23 mouse cellular contexts compared by ENCODE assay signal in genomic region chr1:162144992-162145391, GRCm38 (mm10).
DNase-seq lines count a peak whose midpoint lies in the region; ATAC-seq and TF ChIP-seq lines count a peak whose summit lies in the region.
"Had no signal": no experiment of that assay in that cellular context is flagged by ENCODE, and none has a peak within 500 bp of the region (broad histone marks: within the 10 kb centered on the region; RNA-seq: fewer than 3 reads in every experiment).

No protein-coding gene starts in this region.

- H3K27me3 ChIP-seq in hindbrain, embryonic 15.5 days: no peaks in the 10 kb centered on the region
- no peaks in the 10 kb centered on the region for H3K27me3 ChIP-seq in hindbrain, embryonic 12.5 days
- no peaks in the 10 kb centered on the region for H3K27me3 ChIP-seq in stomach, embryonic 14.5 days (ENCODE audit: control insufficient read depth, insufficient read depth, low read length)
- H3K27me3 ChIP-seq in stomach, postnatal 0 days (ENCODE audit: control insufficient read depth, insufficient read depth, low read length): no peaks in the 10 kb centered on the region
- H3K27me3 ChIP-seq in limb, embryonic 14.5 days (ENCODE audit: control insufficient read depth, insufficient read depth, low read length): no peaks in the 10 kb centered on the region
- H3K27me3 ChIP-seq in liver, postnatal 0 days (ENCODE audit: insufficient read depth, low read length): no peaks in the 10 kb centered on the region
- H3K27me3 ChIP-seq: liver, embryonic 12.5 days had no signal

- TF ChIP-seq CTCF in stomach, postnatal 0 days (IDR thresholded peaks at IDR 0.05; ENCODE audit: low read depth): no peak
- no peak for TF ChIP-seq CTCF in liver, postnatal 0 days (IDR thresholded peaks at IDR 0.05; ENCODE audit: low read depth)

- WGBS in hindbrain, embryonic 15.5 days: no CpG with 5 or more reads among the region's 1 CpGs
- WGBS in hindbrain, embryonic 12.5 days: 56% methylated on average over 1 of the region's 1 CpGs
- 56% methylated on average over 1 of the region's 1 CpGs for WGBS in stomach, embryonic 14.5 days
- WGBS in stomach, postnatal 0 days: no CpG with 5 or more reads among the region's 1 CpGs
- 43% methylated on average over 1 of the region's 1 CpGs for WGBS in limb, embryonic 14.5 days
- WGBS in liver, postnatal 0 days (ENCODE audit: insufficient replicate concordance): no CpG with 5 or more reads among the region's 1 CpGs

- H3K9me3 ChIP-seq in hindbrain, embryonic 15.5 days: no peaks in the 10 kb centered on the region
- H3K9me3 ChIP-seq in hindbrain, embryonic 12.5 days (replicated peaks): no peaks in the 10 kb centered on the region
- no peaks in the 10 kb centered on the region for H3K9me3 ChIP-seq in stomach, embryonic 14.5 days (ENCODE audit: control insufficient read depth, low read depth, low read length)
- no peaks in the 10 kb centered on the region for H3K9me3 ChIP-seq in stomach, postnatal 0 days (ENCODE audit: control insufficient read depth, low read length)
- no peaks in the 10 kb centered on the region for H3K9me3 ChIP-seq in limb, embryonic 14.5 days (ENCODE audit: control insufficient read depth, low read length)
- H3K9me3 ChIP-seq in liver, postnatal 0 days (ENCODE audit: low read length): no peaks in the 10 kb centered on the region
- H3K9me3 ChIP-seq: G1E; hindbrain, embryonic 10.5 days; liver, embryonic 12.5 days had no signal

- ATAC-seq in hindbrain, embryonic 15.5 days (ENCODE audit: low FRiP score, low read depth): 0 out of 2 replicates have a peak, but pooled peaks have one; percentile 15
- no peak for ATAC-seq in hindbrain, embryonic 12.5 days (ENCODE audit: low FRiP score)
- ATAC-seq in stomach, embryonic 14.5 days (ENCODE audit: insufficient number of reproducible peaks, insufficient read depth, low FRiP score, low read depth): no peak
- ATAC-seq in stomach, postnatal 0 days (ENCODE audit: low FRiP score, low TSS enrichment): no peak
- ATAC-seq in limb, embryonic 14.5 days (ENCODE audit: low FRiP score, low read depth): no peak
- no peak for ATAC-seq in activated CD4-positive, CD25-positive, alpha-beta regulatory T cell, adult 4 months
- ATAC-seq in liver, postnatal 0 days: no peak
- ATAC-seq: forebrain, embryonic 16.5 days; liver, embryonic 12.5 days; lung, postnatal 0 days had no signal

- no peak for DNase-seq in stomach, postnatal 0 days (ENCODE audit: low spot score)
- DNase-seq in limb, embryonic 14.5 days (ENCODE audit: low spot score): no peak
- DNase-seq in liver, postnatal 0 days: no peak
- DNase-seq: adrenal gland, postnatal 25 days; cerebellum, adult 11-12 months; cerebellum, postnatal 25 days; gastrocnemius, postnatal 25 days; heart, adult 2 months; kidney, adult 11 months; kidney, postnatal 10 days; layer of hippocampus, postnatal 36 days; retina, postnatal 1 day; thymus, postnatal 25 days had no signal

- H3K9ac ChIP-seq in hindbrain, embryonic 15.5 days: no peak overlapping the region
- H3K9ac ChIP-seq in hindbrain, embryonic 12.5 days: no peak overlapping the region
- no peak overlapping the region for H3K9ac ChIP-seq in stomach, embryonic 14.5 days (replicated peaks; ENCODE audit: low read depth, low read length)
- no peak overlapping the region for H3K9ac ChIP-seq in stomach, postnatal 0 days (ENCODE audit: low read length)
- H3K9ac ChIP-seq in limb, embryonic 14.5 days (ENCODE audit: low read depth, low read length, severe bottlenecking): no peak overlapping the region
- H3K9ac ChIP-seq in liver, postnatal 0 days (replicated peaks): no peak overlapping the region
- H3K9ac ChIP-seq: liver, embryonic 12.5 days had no signal

- H3K4me3 ChIP-seq in hindbrain, embryonic 15.5 days: no peak overlapping the region
- no peak overlapping the region for H3K4me3 ChIP-seq in hindbrain, embryonic 12.5 days
- H3K4me3 ChIP-seq in stomach, embryonic 14.5 days (ENCODE audit: low read depth, low read length): no peak overlapping the region
- no peak overlapping the region for H3K4me3 ChIP-seq in stomach, postnatal 0 days (ENCODE audit: low read depth, low read length)
- no peak overlapping the region for H3K4me3 ChIP-seq in limb, embryonic 14.5 days (replicated peaks; ENCODE audit: low read length)
- no peak overlapping the region for H3K4me3 ChIP-seq in liver, postnatal 0 days (ENCODE audit: low read depth, low read length)
- H3K4me3 ChIP-seq: heart, adult 2 months; hindbrain, embryonic 10.5 days; layer of hippocampus, adult 2 months; liver, embryonic 12.5 days had no signal

- no peak overlapping the region for H3K27ac ChIP-seq in hindbrain, embryonic 15.5 days (replicated peaks)
- no peak overlapping the region for H3K27ac ChIP-seq in hindbrain, embryonic 12.5 days
- peak overlapping the region; percentile 93 for H3K27ac ChIP-seq in stomach, embryonic 14.5 days (ENCODE audit: low read length)
- no peak overlapping the region for H3K27ac ChIP-seq in stomach, postnatal 0 days (replicated peaks)
- H3K27ac ChIP-seq in limb, embryonic 14.5 days (replicated peaks; ENCODE audit: low read depth, low read length): 0 out of 2 replicates have a peak overlapping the region, but pooled peaks have one; percentile 83
- no peak overlapping the region for H3K27ac ChIP-seq in liver, postnatal 0 days (ENCODE audit: low read depth)
- H3K27ac ChIP-seq: heart, adult 2 months; layer of hippocampus, adult 2 months; liver, embryonic 12.5 days had no signal

- TF ChIP-seq EP300 in stomach, postnatal 0 days (optimal IDR thresholded peaks at IDR 0.05): no peak
- no peak for TF ChIP-seq EP300 in liver, postnatal 0 days (IDR thresholded peaks at IDR 0.05; ENCODE audit: low read depth)

- no peak for TF ChIP-seq POLR2A in limb, embryonic 14.5 days (IDR thresholded peaks at IDR 0.05; ENCODE audit: borderline replicate concordance, extremely low read depth, insufficient read depth, insufficient read length)

- no peaks in the 10 kb centered on the region for H3K4me1 ChIP-seq in hindbrain, embryonic 15.5 days (replicated peaks)
- no peaks in the 10 kb centered on the region for H3K4me1 ChIP-seq in hindbrain, embryonic 12.5 days
- peaks cover 15% of the 10 kb centered on the region for H3K4me1 ChIP-seq in stomach, embryonic 14.5 days (ENCODE audit: control insufficient read depth, insufficient read depth, low read length)
- H3K4me1 ChIP-seq in stomach, postnatal 0 days (replicated peaks; ENCODE audit: control insufficient read depth, insufficient read depth): no peaks in the 10 kb centered on the region
- peaks cover 22% of the 10 kb centered on the region for H3K4me1 ChIP-seq in limb, embryonic 14.5 days (ENCODE audit: control insufficient read depth, insufficient read depth, low read length)
- H3K4me1 ChIP-seq in liver, postnatal 0 days (ENCODE audit: insufficient read depth): no peaks in the 10 kb centered on the region
- H3K4me1 ChIP-seq: liver, embryonic 12.5 days had no signal

- H3K36me3 ChIP-seq in hindbrain, embryonic 15.5 days: no peaks in the 10 kb centered on the region
- H3K36me3 ChIP-seq in hindbrain, embryonic 12.5 days: no peaks in the 10 kb centered on the region
- no peaks in the 10 kb centered on the region for H3K36me3 ChIP-seq in stomach, embryonic 14.5 days (ENCODE audit: control insufficient read depth, insufficient read depth, low read length)
- no peaks in the 10 kb centered on the region for H3K36me3 ChIP-seq in stomach, postnatal 0 days (ENCODE audit: control insufficient read depth, insufficient read depth, low read length)
- H3K36me3 ChIP-seq in limb, embryonic 14.5 days (ENCODE audit: control insufficient read depth, insufficient read depth, low read length): no peaks in the 10 kb centered on the region
- H3K36me3 ChIP-seq in liver, postnatal 0 days (replicated peaks; ENCODE audit: insufficient read depth, low read length): no peaks in the 10 kb centered on the region
- H3K36me3 ChIP-seq: G1E; hindbrain, embryonic 10.5 days; liver, embryonic 12.5 days had no signal

- no peak overlapping the region for H3K4me2 ChIP-seq in hindbrain, embryonic 15.5 days
- H3K4me2 ChIP-seq in hindbrain, embryonic 12.5 days (replicated peaks): no peak overlapping the region
- H3K4me2 ChIP-seq in stomach, embryonic 14.5 days (replicated peaks; ENCODE audit: low read depth, low read length): 0 out of 2 replicates have a peak overlapping the region, but pooled peaks have one; percentile 7
- no peak overlapping the region for H3K4me2 ChIP-seq in stomach, postnatal 0 days (replicated peaks; ENCODE audit: low read depth)
- H3K4me2 ChIP-seq in limb, embryonic 14.5 days (replicated peaks; ENCODE audit: low read depth, low read length, severe bottlenecking): no peak overlapping the region
- H3K4me2 ChIP-seq in liver, postnatal 0 days (ENCODE audit: low read depth, low read length): no peak overlapping the region
- H3K4me2 ChIP-seq: liver, embryonic 12.5 days had no signal

Comparison
In these comparisons a context has a peak if more than half of its experiments do, and no peak if none do; other contexts are left out.
1. H3K27ac ChIP-seq: peak in stomach, embryonic 14.5 days (single experiment) and limb, embryonic 14.5 days (single experiment); none in hindbrain, embryonic 15.5 days (single experiment), hindbrain, embryonic 12.5 days (single experiment), stomach, postnatal 0 days (single experiment) and liver, postnatal 0 days (single experiment).